Mouse (Mus musculus) liver, adult 2 months (tissue): ENCODE results near the gene Guca1b. TPM values are rescaled to one million over a fixed set of nuclear protein-coding genes. Genes with fewer than 3 reads are reported as not detected.

ENCODE experiments used
- DNase-seq: peaks from one replicate; pipeline ENCODE4 v3.0.0-alpha.2; 2011; ENCODE audit warnings: low read depth, low spot score; ENCODE audit errors: extremely low read depth
- H3K27ac ChIP-seq: fragments of 200-500 bp; replicated peaks from 2 replicates; pipeline ENCODE4 v1.5.1; 2012; ENCODE audit warnings: low read depth, mild to moderate bottlenecking, control low read depth, inconsistent platforms, low read length; ENCODE audit not compliant: insufficient read depth
- H3K27me3 ChIP-seq: fragments of 200-500 bp; 2 replicates; pipeline ENCODE4 v1.6.1; 2012; ENCODE audit warnings: mild to moderate bottlenecking, moderate library complexity, low read length, inconsistent platforms; ENCODE audit not compliant: control insufficient read depth, insufficient read depth
- H3K36me3 ChIP-seq: fragments of 200-500 bp; 2 replicates; pipeline ENCODE4 v1.6.1; 2012; ENCODE audit warnings: low read length, inconsistent platforms; ENCODE audit not compliant: control insufficient read depth, insufficient read depth
- H3K4me1 ChIP-seq: fragments of 200-500 bp; 2 replicates; pipeline ENCODE4 v1.6.1; 2011; ENCODE audit warnings: low read length; ENCODE audit not compliant: control insufficient read depth, insufficient read depth
- H3K4me3 ChIP-seq: fragments of 200-500 bp; 2 replicates; pipeline ENCODE4 v1.5.1; 2011; ENCODE audit warnings: low read depth, mild to moderate bottlenecking, control low read depth, low read length, moderate library complexity; ENCODE audit not compliant: insufficient read depth
- H3K79me2 ChIP-seq: fragments of 200-500 bp; 2 replicates; pipeline ENCODE4 v1.6.1; 2012; ENCODE audit warnings: inconsistent platforms, mild to moderate bottlenecking, low read length, moderate library complexity; ENCODE audit not compliant: control insufficient read depth, insufficient read depth
- H3K9ac ChIP-seq: fragments of 200-500 bp; 2 replicates; pipeline ENCODE4 v1.6.1; 2012; ENCODE audit warnings: low read depth, mild to moderate bottlenecking, control low read depth, inconsistent platforms, low read length
- CTCF ChIP-seq: fragments of 200-500 bp; IDR thresholded peaks from 2 replicates; pipeline ENCODE4 v1.5.1; 2011; ENCODE audit warnings: low read depth, low read length, control low read depth
- POLR2A ChIP-seq: fragments of 200-500 bp; IDR thresholded peaks from 2 replicates; pipeline ENCODE4 v1.6.1; 2011; ENCODE audit warnings: low read length, control low read depth; ENCODE audit not compliant: insufficient read depth; ENCODE audit errors: extremely low read depth
- WGBS: fragments of 180-500 bp; shearing (Covaris S2); methylation state at CpG from one replicate; pipeline ENCODE4 v1.1.7; 2018; 5-methylcytosine and 5-hydroxymethylcytosine counted together
- polyA plus RNA-seq: library from polyadenylated mRNA; depleted of rRNA; stranded (reverse); fragments of >200 nt; gene quantifications from 2 replicates; pipeline ENCODE4 v1.2.3, GENCODE M21; 2012; rRNA removed
- total RNA-seq: library from RNA; depleted of rRNA; stranded (reverse); fragments of >200 nt; gene quantifications from 2 replicates; pipeline ENCODE4 v1.2.3, GENCODE M21; 2014; rRNA removed

The Guca1b gene
- total and polyA plus RNA-seq, 2 experiments: 0.65 TPM; not detected in 1

DNA sequence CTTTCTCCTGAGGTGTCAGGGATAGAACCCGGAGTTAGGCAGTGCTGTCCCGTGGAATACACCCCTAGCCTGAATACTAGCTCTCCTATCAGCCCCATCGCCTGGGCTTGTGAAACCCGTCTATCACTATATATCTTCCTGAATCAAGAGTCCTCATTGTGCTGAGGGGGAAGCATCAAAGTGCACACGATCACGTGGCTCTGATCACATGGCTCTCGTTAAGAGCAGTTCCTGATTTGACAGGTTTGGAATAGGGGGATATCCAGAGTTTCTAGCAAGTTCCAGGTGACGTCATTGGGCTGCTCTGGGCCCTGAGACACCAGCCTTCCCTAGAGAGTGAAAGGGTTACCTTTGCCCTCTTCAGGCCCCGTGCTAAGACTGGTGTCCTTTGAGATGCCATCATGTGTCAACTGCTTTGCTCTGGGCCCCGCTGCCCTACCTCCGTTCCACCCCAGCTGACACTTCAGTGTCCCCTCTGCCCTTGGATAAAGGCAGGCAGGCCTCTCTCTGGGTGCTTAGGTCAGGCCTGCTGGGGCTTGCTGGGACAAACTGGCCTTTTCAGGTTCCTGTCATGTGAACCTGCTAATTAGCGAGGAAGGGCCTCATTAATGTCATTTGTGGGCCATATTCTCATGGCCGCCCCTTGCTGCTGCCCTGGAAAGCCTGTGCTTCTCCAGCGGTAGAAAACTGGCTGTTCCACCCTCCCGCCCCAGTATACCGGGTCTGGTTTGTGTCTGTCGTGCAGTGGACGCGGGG lies 56.3 kb downstream of the Guca1b start:
- Histone ChIP-seq H3K4me1 (peaks cover 44% of the 10 kb centered on the region), H3K4me3 (no peak overlapping the region), H3K9ac (0 out of 2 replicates have a peak overlapping the region, but pooled peaks have one; percentile 1), H3K79me2 (peaks cover 57% of the 10 kb centered on the region), H3K27ac (peak overlapping the region; percentile 82), H3K36me3 (no peaks in the 10 kb centered on the region), H3K27me3 (no peaks in the 10 kb centered on the region)
- DNase-seq: peak; percentile 62
- TF ChIP-seq CTCF (no peak), POLR2A (no peak)
- WGBS: 59% methylated on average over 19 of the region's 19 CpGs

DNA sequence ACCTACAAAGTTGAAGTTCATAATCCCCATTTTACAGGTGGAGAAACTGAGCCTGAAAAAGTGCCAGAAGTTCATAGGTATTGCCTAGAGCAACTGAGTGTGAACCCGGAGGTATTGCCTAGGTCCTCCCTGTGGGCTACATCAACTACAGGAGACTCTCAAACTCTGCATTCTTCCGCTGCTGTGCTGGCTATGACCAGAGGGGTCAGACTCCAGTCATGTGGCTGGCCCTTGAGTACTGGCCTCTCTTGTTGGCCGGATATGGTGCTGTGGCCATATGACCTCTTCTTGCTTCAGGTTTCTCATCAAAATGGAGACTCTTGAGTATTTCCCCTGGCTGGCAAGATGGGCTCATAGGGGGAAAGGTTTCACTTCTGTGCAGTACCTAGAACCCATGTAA lies 57.1 kb downstream of the Guca1b start:
- H3K4me3 ChIP-seq: no peak overlapping the region
- 46% methylated on average over 3 of the region's 3 CpGs for WGBS
- no peak for TF ChIP-seq POLR2A
- peak; percentile 22; the same call in 1 of the 2 replicates for TF ChIP-seq CTCF
- H3K9ac ChIP-seq: no peak overlapping the region
- DNase-seq: peak; percentile 48
- no peaks in the 10 kb centered on the region for H3K27me3 ChIP-seq
- H3K79me2 ChIP-seq: peaks cover 61% of the 10 kb centered on the region
- peaks cover under 1% of the 10 kb centered on the region; the same call in 1 of the 2 replicates for H3K36me3 ChIP-seq
- peak overlapping the region; percentile 82 for H3K27ac ChIP-seq
- H3K4me1 ChIP-seq: peaks cover 44% of the 10 kb centered on the region

Other genes starting within 250 kb of the Guca1b start
- gene Mrps10, start 16.5 kb upstream of the Guca1b start, total RNA-seq: 33.7 and 38.5 TPM in 2 replicates
- gene Mrps10, start 16.5 kb upstream of the Guca1b start, polyA plus RNA-seq: 33.9 and 35.3 TPM in 2 replicates
- 0.55 and 2.3 TPM in 2 replicates for gene Guca1a, start 15.2 kb downstream of the Guca1b start, total RNA-seq
- 2.7 and 2.8 TPM in 2 replicates for gene Guca1a, start 15.2 kb downstream of the Guca1b start, polyA plus RNA-seq
- 2.4 and 6.2 TPM in 2 replicates for gene AI661453, start 51.2 kb downstream of the Guca1b start, total RNA-seq
- gene AI661453, start 51.2 kb downstream of the Guca1b start, polyA plus RNA-seq: 5.7 and 6.3 TPM in 2 replicates
- gene 1700001C19Rik, start 52.0 kb downstream of the Guca1b start, total RNA-seq: 12.2 and 16.2 TPM in 2 replicates
- gene 1700001C19Rik, start 52.0 kb downstream of the Guca1b start, polyA plus RNA-seq: 11.7 and 12.2 TPM in 2 replicates
- gene Taf8, start 116.9 kb downstream of the Guca1b start, total RNA-seq: 8.2 and 8.7 TPM in 2 replicates
- gene Taf8, start 116.9 kb downstream of the Guca1b start, polyA plus RNA-seq: 7.8 and 9.6 TPM in 2 replicates
- gene Ccnd3, start 119.7 kb downstream of the Guca1b start, total RNA-seq: 16.8 and 23.4 TPM in 2 replicates
- 39.1 and 41.8 TPM in 2 replicates for gene Ccnd3, start 119.7 kb downstream of the Guca1b start, polyA plus RNA-seq
- gene Bysl, start 226.1 kb downstream of the Guca1b start, total RNA-seq: 2.5 and 3.4 TPM in 2 replicates
- gene Bysl, start 226.1 kb downstream of the Guca1b start, polyA plus RNA-seq: 6.7 and 8.1 TPM in 2 replicates
- gene Med20, start 226.2 kb downstream of the Guca1b start, total RNA-seq: 14.4 and 15.0 TPM in 2 replicates
- gene Med20, start 226.2 kb downstream of the Guca1b start, polyA plus RNA-seq: 15.0 and 19.4 TPM in 2 replicates
- gene Gm20517, start 226.2 kb downstream of the Guca1b start, total RNA-seq: 1.2 and 1.9 TPM in 2 replicates
- 0.14 and 0.31 TPM in 2 replicates for gene Gm20517, start 226.2 kb downstream of the Guca1b start, polyA plus RNA-seq
- 1.2 and 2.1 TPM in 2 replicates for gene Usp49, start 245.3 kb downstream of the Guca1b start, total RNA-seq
- 2.2 TPM in 2 replicates for gene Usp49, start 245.3 kb downstream of the Guca1b start, polyA plus RNA-seq